Mouse (Mus musculus) adrenal gland, adult (tissue): ENCODE results near the gene Grk6.
A peak's percentile ranks its signal among the peaks of the same experiment; 100 is the strongest.
"Not testable (repeated sequence)": the region's sequence is repeated elsewhere in the genome, so short reads cannot be mapped to it uniquely, and the experiment has no call there.

ENCODE experiments used
- DNase-seq, 2 experiments: peaks; one replicate each; pipeline ENCODE4 v3.0.0; 2022 to 2023; ENCODE audit warnings: low spot score in 1 of 2; ENCODE audit not compliant: inconsistent age in 2 of 2

The Grk6 gene

GRCm38 (mm10) chr13:55420933-55421800, 23.7 kb upstream of the Grk6 start:
- peak; percentile 73 to 91 for DNase-seq

- DNase-seq = no peak
These were observed 18.3 kb upstream of the Grk6 start, which contains the start of gene F12 for GRCm38 (mm10) chr13:55426613-55427012. TSS of gene F12 (minus strand) at chr13:55426793.

GRCm38 (mm10) chr13:55429226-55429888, 15.5 kb upstream of the Grk6 start:
- DNase-seq = peak; percentile 75 to 90

GRCm38 (mm10) chr13:55430566-55430965, 14.3 kb upstream of the Grk6 start:
- DNase-seq = peak; percentile 75 to 85

GRCm38 (mm10) chr13:55431889-55432685, 12.8 kb upstream of the Grk6 start:
- DNase-seq = no peak

GRCm38 (mm10) chr13:55437111-55437629, 7.7 kb upstream of the Grk6 start:
- not testable (repeated sequence) for DNase-seq

GRCm38 (mm10) chr13:55443799-55444285, 1.0 kb upstream of the Grk6 start:
- no peak for DNase-seq

- DNase-seq = no peak
These were observed 461 bp upstream of the Grk6 start for GRCm38 (mm10) chr13:55444286-55444936.

GRCm38 (mm10) chr13:55445361-55446091, 654 bp downstream of the Grk6 start:
- no peak for DNase-seq

GRCm38 (mm10) chr13:55446483-55447105, 1.7 kb downstream of the Grk6 start:
- DNase-seq = peak in 1 of 2 experiments; percentile 58

GRCm38 (mm10) chr13:55447543-55447943, 2.7 kb downstream of the Grk6 start:
- peak in 1 of 2 experiments; percentile 16 for DNase-seq

- no peak for DNase-seq
These were observed 3.3 kb downstream of the Grk6 start for GRCm38 (mm10) chr13:55448131-55448530.

GRCm38 (mm10) chr13:55449205-55449604, 4.3 kb downstream of the Grk6 start:
- peak in 1 of 2 experiments; percentile 16 for DNase-seq

GRCm38 (mm10) chr13:55449679-55450441, 5.0 kb downstream of the Grk6 start:
- peak in 1 of 2 experiments; percentile 21 for DNase-seq

- DNase-seq = peak; percentile 92 to 94
These were observed 5.7 kb downstream of the Grk6 start for GRCm38 (mm10) chr13:55450511-55450980.

- DNase-seq = no peak
These were observed 6.4 kb downstream of the Grk6 start for GRCm38 (mm10) chr13:55451296-55451695.

- peak in 1 of 2 experiments; percentile 56 for DNase-seq
These were observed 7.1 kb downstream of the Grk6 start for GRCm38 (mm10) chr13:55451785-55452549.
